Mouse (Mus musculus): ENCODE results near the gene Cyp26b1. TPM values are rescaled to one million over a fixed set of nuclear protein-coding genes. Genes with fewer than 3 reads are reported as not detected.

The Cyp26b1 gene
- polyA plus RNA-seq (2015; fragmentation: Nextera tagmentation; extraction: Ambion mirVana), result 17.8 and 20.6 TPM in 2 replicates

- Histone ChIP-seq H3K4me1 (peaks cover 21% of the 10 kb centered on the region), H3K4me2 (replicated peaks) (no peak within 1 kb of the TSS), H3K4me3 (replicated peaks) (no peak within 1 kb of the TSS), H3K27me3 (peaks cover 19% of the 10 kb centered on the region; the same call in 1 of the 2 replicates), H3K9ac (no peak within 1 kb of the TSS), H3K27ac (replicated peaks) (no peak within 1 kb of the TSS), H3K9me3 (replicated peaks) (no peaks in the 10 kb centered on the region), H3K36me3 (no peaks in the 10 kb centered on the region)
- WGBS, result 83% methylated on average over 10 of the region's 10 CpGs
- ATAC-seq (ENCODE audit: insufficient number of reproducible peaks, low FRiP score, low TSS enrichment, low read depth), result no peak
Observed at GRCm38 (mm10) chr6:84593693-84594092, at the start of gene Cyp26b1. TSS of gene Cyp26b1 (minus strand) at chr6:84593908.

- H3K4me2 ChIP-seq (replicated peaks), result no peak overlapping the region
- H3K27me3 ChIP-seq, result no peaks in the 10 kb centered on the region
- 79% methylated on average over 4 of the region's 4 CpGs for WGBS
- no peak for ATAC-seq (ENCODE audit: insufficient number of reproducible peaks, low FRiP score, low TSS enrichment, low read depth)
- no peak overlapping the region for H3K27ac ChIP-seq (replicated peaks)
- no peak overlapping the region for H3K9ac ChIP-seq
- H3K4me1 ChIP-seq, result no peaks in the 10 kb centered on the region
- H3K9me3 ChIP-seq (replicated peaks), result no peaks in the 10 kb centered on the region
- no peak overlapping the region for H3K4me3 ChIP-seq (replicated peaks)
- no peaks in the 10 kb centered on the region for H3K36me3 ChIP-seq
Observed at GRCm38 (mm10) chr6:84641062-84641431, 47.3 kb upstream of the Cyp26b1 start.

GRCm38 (mm10) chr6:84640324-84641061 is 46.8 kb upstream of the Cyp26b1 start:
- Histone ChIP-seq H3K27ac (replicated peaks) (no peak overlapping the region), H3K36me3 (no peaks in the 10 kb centered on the region), H3K9me3 (replicated peaks) (no peaks in the 10 kb centered on the region), H3K4me3 (replicated peaks) (no peak overlapping the region), H3K4me1 (no peaks in the 10 kb centered on the region), H3K9ac (no peak overlapping the region), H3K4me2 (replicated peaks) (no peak overlapping the region), H3K27me3 (no peaks in the 10 kb centered on the region)
- 56% methylated on average over 9 of the region's 9 CpGs for WGBS
- ATAC-seq (ENCODE audit: insufficient number of reproducible peaks, low FRiP score, low TSS enrichment, low read depth), result no peak

GRCm38 (mm10) chr6:84638206-84638605 is 44.5 kb upstream of the Cyp26b1 start:
- no peaks in the 10 kb centered on the region for H3K36me3 ChIP-seq
- H3K9me3 ChIP-seq (replicated peaks), result no peaks in the 10 kb centered on the region
- H3K4me3 ChIP-seq (replicated peaks), result no peak overlapping the region
- H3K4me1 ChIP-seq, result no peaks in the 10 kb centered on the region
- ATAC-seq (ENCODE audit: insufficient number of reproducible peaks, low FRiP score, low TSS enrichment, low read depth), result no peak
- no peak overlapping the region for H3K27ac ChIP-seq (replicated peaks)
- H3K4me2 ChIP-seq (replicated peaks), result no peak overlapping the region
- H3K9ac ChIP-seq, result no peak overlapping the region
- H3K27me3 ChIP-seq, result no peaks in the 10 kb centered on the region

- H3K36me3 ChIP-seq, result no peaks in the 10 kb centered on the region
- no peaks in the 10 kb centered on the region for H3K4me1 ChIP-seq
- H3K9ac ChIP-seq, result no peak overlapping the region
- ATAC-seq (ENCODE audit: insufficient number of reproducible peaks, low FRiP score, low TSS enrichment, low read depth), result no peak
- no peak overlapping the region for H3K4me2 ChIP-seq (replicated peaks)
- 87% methylated on average over 2 of the region's 2 CpGs for WGBS
- H3K9me3 ChIP-seq (replicated peaks), result no peaks in the 10 kb centered on the region
- no peak overlapping the region for H3K4me3 ChIP-seq (replicated peaks)
- H3K27ac ChIP-seq (replicated peaks), result no peak overlapping the region
- H3K27me3 ChIP-seq, result no peaks in the 10 kb centered on the region
Observed at GRCm38 (mm10) chr6:84631588-84631987, 37.9 kb upstream of the Cyp26b1 start.

GRCm38 (mm10) chr6:84630276-84630675 is 36.6 kb upstream of the Cyp26b1 start:
- Histone ChIP-seq H3K27me3 (no peaks in the 10 kb centered on the region), H3K4me2 (replicated peaks) (no peak overlapping the region), H3K4me3 (replicated peaks) (no peak overlapping the region), H3K9ac (no peak overlapping the region), H3K27ac (replicated peaks) (no peak overlapping the region), H3K36me3 (no peaks in the 10 kb centered on the region), H3K4me1 (no peaks in the 10 kb centered on the region), H3K9me3 (replicated peaks) (no peaks in the 10 kb centered on the region)
- WGBS, result 26% methylated on average over 1 of the region's 1 CpGs
- no peak for ATAC-seq (ENCODE audit: insufficient number of reproducible peaks, low FRiP score, low TSS enrichment, low read depth)

GRCm38 (mm10) chr6:84628831-84629230 is 35.1 kb upstream of the Cyp26b1 start:
- Histone ChIP-seq H3K9ac (no peak overlapping the region), H3K4me3 (replicated peaks) (no peak overlapping the region), H3K27me3 (no peaks in the 10 kb centered on the region), H3K4me1 (no peaks in the 10 kb centered on the region), H3K36me3 (no peaks in the 10 kb centered on the region; the same call in 1 of the 2 replicates), H3K9me3 (replicated peaks) (no peaks in the 10 kb centered on the region), H3K27ac (replicated peaks) (no peak overlapping the region), H3K4me2 (replicated peaks) (no peak overlapping the region)
- 90% methylated on average over 5 of the region's 5 CpGs for WGBS
- ATAC-seq (ENCODE audit: insufficient number of reproducible peaks, low FRiP score, low TSS enrichment, low read depth), result no peak

- no peaks in the 10 kb centered on the region; the same call in 1 of the 2 replicates for H3K36me3 ChIP-seq
Observed at GRCm38 (mm10) chr6:84626398-84626797, 32.7 kb upstream of the Cyp26b1 start.

GRCm38 (mm10) chr6:84619166-84619565 is 25.5 kb upstream of the Cyp26b1 start:
- ATAC-seq (ENCODE audit: insufficient number of reproducible peaks, low FRiP score, low TSS enrichment, low read depth), result no peak
- WGBS, result 84% methylated on average over 6 of the region's 6 CpGs
- H3K4me3 ChIP-seq (replicated peaks), result no peak overlapping the region

More at GRCm38 (mm10) chr6:84626398-84626797, 32.7 kb upstream of the Cyp26b1 start:
- 75% methylated on average over 2 of the region's 2 CpGs for WGBS
- Histone ChIP-seq H3K9me3 (replicated peaks) (no peaks in the 10 kb centered on the region), H3K4me3 (replicated peaks) (no peak overlapping the region), H3K4me2 (replicated peaks) (no peak overlapping the region), H3K4me1 (no peaks in the 10 kb centered on the region), H3K9ac (no peak overlapping the region), H3K27ac (replicated peaks) (no peak overlapping the region), H3K27me3 (no peaks in the 10 kb centered on the region)
- no peak for ATAC-seq (ENCODE audit: insufficient number of reproducible peaks, low FRiP score, low TSS enrichment, low read depth)

GRCm38 (mm10) chr6:84617051-84617450 is 23.3 kb upstream of the Cyp26b1 start:
- H3K4me3 ChIP-seq (replicated peaks), result no peak overlapping the region
- no peaks in the 10 kb centered on the region for H3K27me3 ChIP-seq
- no peak overlapping the region for H3K9ac ChIP-seq
- H3K27ac ChIP-seq (replicated peaks), result no peak overlapping the region
- no peak for ATAC-seq (ENCODE audit: insufficient number of reproducible peaks, low FRiP score, low TSS enrichment, low read depth)
- no peaks in the 10 kb centered on the region for H3K4me1 ChIP-seq
- peaks cover 17% of the 10 kb centered on the region for H3K36me3 ChIP-seq
- H3K4me2 ChIP-seq (replicated peaks), result no peak overlapping the region
- 95% methylated on average over 1 of the region's 1 CpGs for WGBS
- H3K9me3 ChIP-seq (replicated peaks), result no peaks in the 10 kb centered on the region

More at GRCm38 (mm10) chr6:84619166-84619565, 25.5 kb upstream of the Cyp26b1 start:
- Histone ChIP-seq H3K4me2 (replicated peaks) (no peak overlapping the region), H3K9me3 (replicated peaks) (no peaks in the 10 kb centered on the region), H3K36me3 (peaks cover 17% of the 10 kb centered on the region), H3K27ac (replicated peaks) (no peak overlapping the region), H3K27me3 (no peaks in the 10 kb centered on the region), H3K9ac (no peak overlapping the region), H3K4me1 (no peaks in the 10 kb centered on the region)

- H3K4me1 ChIP-seq, result no peaks in the 10 kb centered on the region
- ATAC-seq (ENCODE audit: insufficient number of reproducible peaks, low FRiP score, low TSS enrichment, low read depth), result no peak
- no peaks in the 10 kb centered on the region for H3K27me3 ChIP-seq
- WGBS, result 91% methylated on average over 1 of the region's 1 CpGs
- no peak overlapping the region for H3K27ac ChIP-seq (replicated peaks)
- H3K9ac ChIP-seq, result no peak overlapping the region
- H3K4me2 ChIP-seq (replicated peaks), result no peak overlapping the region
- H3K9me3 ChIP-seq (replicated peaks), result no peaks in the 10 kb centered on the region
- H3K36me3 ChIP-seq, result peaks cover 17% of the 10 kb centered on the region
- no peak overlapping the region for H3K4me3 ChIP-seq (replicated peaks)
Observed at GRCm38 (mm10) chr6:84616586-84616985, 22.9 kb upstream of the Cyp26b1 start.

- 83% methylated on average over 3 of the region's 3 CpGs for WGBS
- H3K27me3 ChIP-seq, result no peaks in the 10 kb centered on the region
- no peak overlapping the region for H3K9ac ChIP-seq
- H3K4me1 ChIP-seq, result no peaks in the 10 kb centered on the region
- no peak overlapping the region for H3K4me2 ChIP-seq (replicated peaks)
- no peak overlapping the region for H3K27ac ChIP-seq (replicated peaks)
- ATAC-seq (ENCODE audit: insufficient number of reproducible peaks, low FRiP score, low TSS enrichment, low read depth), result no peak
- H3K36me3 ChIP-seq, result 0 out of 2 replicates have a peak, but pooled peaks cover 4% of the 10 kb centered on the region
- no peak overlapping the region for H3K4me3 ChIP-seq (replicated peaks)
- no peaks in the 10 kb centered on the region for H3K9me3 ChIP-seq (replicated peaks)
Observed at GRCm38 (mm10) chr6:84613561-84613960, 19.9 kb upstream of the Cyp26b1 start.

Data from embryonic facial prominence, embryonic 15.5 days (tissue).